Mouse (Mus musculus) left cerebral cortex, adult 8-10 months (tissue): ENCODE results near the gene Il3. TPM values are rescaled to one million over a fixed set of nuclear protein-coding genes. Genes with fewer than 3 reads are reported as not detected.
"Not testable (repeated sequence)": the region's sequence is repeated elsewhere in the genome, so short reads cannot be mapped to it uniquely, and the experiment has no call there.

Experiments used
- DNase-seq, 2 experiments: peaks; one replicate each; pipeline ENCODE4 v3.0.0; 2022; ENCODE audit warnings: low spot score in 2 of 2
- total RNA-seq, 4 experiments: library from RNA; stranded (reverse); gene quantifications; 2 replicates each; pipeline ENCODE4 v1.2.4; 2022

Il3 gene
- not detected for total RNA-seq

GRCm38 (mm10) chr11:54267177-54267576 lies at the start of gene Il3:
Il3 (minus strand) TSS chr11:54267277.
- no peak for DNase-seq

GRCm38 (mm10) chr11:54315336-54315735 lies 48.3 kb upstream of the Il3 start:
- peak in 1 of 2 experiments; percentile 3 for DNase-seq

DNA sequence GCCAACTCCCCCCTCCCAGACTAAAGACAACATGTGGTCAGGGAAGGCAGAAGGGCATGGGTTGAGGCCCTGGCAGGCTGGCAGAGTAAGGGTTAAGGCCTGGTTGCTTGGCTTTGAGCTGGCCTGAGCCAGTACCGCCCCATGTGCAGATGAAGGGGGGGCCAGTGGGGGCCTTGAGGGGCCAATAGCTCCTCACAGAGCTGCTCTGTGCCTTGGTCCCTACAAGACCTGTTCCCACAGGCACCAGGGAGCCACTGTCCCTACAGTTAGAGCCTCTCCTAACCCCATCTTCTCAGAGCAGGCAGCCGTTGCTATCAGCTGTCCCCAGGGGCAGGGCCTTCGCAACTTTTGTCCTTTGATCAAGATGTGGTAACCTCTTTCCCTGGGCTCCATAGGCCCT lies 47.7 kb upstream of the Il3 start:
- peak in 1 of 2 experiments; percentile 35 for DNase-seq

DNA sequence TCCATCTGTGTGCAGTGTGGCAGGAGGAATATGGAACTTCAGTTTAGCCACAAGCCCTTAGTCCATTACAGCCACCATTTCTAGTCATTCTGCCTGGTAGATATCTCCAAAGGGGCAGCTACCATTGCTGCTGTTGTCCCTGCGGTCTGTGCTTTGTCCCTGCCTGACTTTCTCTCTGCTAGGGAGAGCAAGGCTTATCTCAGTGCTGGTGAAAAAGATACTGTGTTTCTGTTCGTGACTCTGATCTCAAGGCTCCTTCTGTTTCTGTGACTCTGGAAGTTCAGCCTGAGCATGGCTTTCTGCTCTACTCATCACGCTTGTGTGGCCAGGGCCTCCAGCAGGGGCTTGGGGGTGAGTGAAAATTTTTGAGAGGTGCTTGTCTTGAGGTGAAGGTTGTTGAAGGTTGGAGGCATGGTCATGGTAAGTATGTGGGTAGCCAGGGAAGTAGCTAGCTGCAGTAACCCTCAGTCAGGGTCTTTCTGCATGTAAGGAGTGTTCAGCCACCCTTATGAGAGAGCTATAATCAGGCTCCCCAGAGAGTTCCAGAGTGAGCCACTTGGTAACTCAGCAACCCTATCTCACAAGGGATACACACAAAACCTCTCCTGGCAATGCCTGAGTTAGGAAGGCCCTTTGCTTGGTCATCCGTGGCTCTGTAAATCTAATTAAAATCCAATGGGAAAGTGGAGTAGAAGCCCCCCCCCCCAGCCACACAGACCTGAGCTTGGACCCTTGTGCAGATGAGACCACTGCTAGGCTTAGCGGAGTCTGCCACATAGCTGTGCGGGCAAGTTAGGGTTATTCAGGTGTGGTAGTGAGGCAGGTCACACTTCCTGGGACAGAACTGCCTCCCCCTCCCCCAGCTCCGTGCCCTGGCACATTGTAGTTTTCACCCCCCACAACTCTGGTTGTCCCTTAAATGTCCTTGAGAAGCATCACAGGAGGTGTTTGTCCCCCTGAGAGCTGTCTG lies 46.6 kb upstream of the Il3 start:
- peak in 1 of 2 experiments; percentile 3 for DNase-seq

DNA sequence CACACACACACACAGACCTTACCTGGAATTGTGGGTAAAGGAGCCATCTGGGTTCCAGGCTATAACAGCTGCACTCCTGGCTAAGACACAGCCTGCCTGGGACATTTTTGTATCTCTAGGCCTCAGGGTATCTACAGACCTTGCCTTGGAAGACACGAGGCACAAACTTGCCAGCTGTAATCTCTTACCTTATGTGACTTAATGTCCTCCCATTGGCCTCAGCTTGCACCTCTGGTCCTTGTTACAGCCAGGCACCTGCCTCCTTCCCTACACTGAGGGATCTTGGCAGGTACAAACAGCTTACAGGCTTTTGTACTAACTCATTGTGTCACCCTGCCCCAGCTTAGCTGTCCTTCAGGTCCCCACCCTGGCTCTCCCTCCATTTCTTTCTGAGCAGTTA lies 45.5 kb upstream of the Il3 start:
- no peak for DNase-seq

DNA sequence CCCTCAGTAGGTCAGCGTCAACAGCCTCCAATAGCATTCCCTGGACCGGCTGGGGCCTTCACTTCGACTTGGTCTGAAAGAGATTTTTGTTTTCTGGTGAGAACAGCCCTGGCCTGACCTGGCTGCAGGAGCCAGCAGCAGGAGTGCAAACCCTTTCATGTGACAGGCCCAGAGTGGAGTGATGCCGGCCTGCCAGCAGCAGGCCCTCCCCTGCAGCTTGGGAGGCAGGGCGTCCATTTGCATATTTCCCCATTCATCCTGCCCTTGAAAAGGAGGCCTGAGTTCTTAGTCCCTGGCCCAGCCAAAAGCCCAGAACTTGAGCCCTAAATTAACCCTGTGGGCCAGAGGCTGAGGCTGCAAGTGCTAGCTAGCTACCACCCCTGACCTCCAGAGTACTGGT lies 44.9 kb upstream of the Il3 start:
- DNase-seq: peak in 1 of 2 experiments; percentile 71

GRCm38 (mm10) chr11:54310588-54310987 lies 43.5 kb upstream of the Il3 start:
- DNase-seq: no peak

- no peak for DNase-seq
These were observed 40.2 kb upstream of the Il3 start for GRCm38 (mm10) chr11:54307139-54307816.

DNA sequence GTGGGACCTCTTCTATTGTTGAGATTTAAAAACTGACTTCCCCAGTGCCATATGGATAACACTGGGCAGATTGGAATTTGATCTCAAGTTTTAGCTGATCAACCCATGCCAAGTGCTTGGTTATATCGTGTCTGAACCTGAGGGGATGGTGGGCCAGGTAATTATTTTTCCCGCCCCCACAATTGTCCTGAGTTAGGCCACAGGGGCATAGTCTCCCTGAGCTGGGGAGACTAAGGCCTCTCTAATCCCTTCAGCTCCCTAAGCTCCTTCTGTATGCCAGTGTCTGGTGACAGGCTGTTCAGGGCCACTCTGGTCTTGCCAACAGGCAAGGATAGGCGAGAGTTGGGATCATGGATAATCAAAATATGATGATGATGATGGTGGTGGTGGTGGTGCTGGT lies 38.3 kb upstream of the Il3 start:
- no peak for DNase-seq

DNA sequence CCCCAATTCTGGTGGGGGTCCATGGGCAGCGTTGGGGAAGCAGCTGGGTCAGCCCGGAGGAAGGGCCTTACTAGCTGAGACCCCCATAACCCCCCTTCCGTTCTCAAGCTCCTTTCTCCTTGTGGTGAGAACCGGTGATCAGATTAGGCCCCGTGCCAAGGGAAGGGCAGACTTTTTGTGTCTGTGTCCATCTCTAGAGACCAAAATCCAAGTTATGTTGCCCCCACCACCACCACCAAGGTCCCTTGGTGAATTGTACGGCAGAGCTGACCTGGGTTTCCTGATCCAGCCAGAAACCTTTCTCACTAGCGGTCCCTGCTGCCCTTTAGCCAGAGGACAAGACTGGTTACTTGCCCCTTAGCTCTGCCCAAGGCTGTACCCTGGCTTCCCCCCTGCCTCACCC lies 37.4 kb upstream of the Il3 start:
- no peak for DNase-seq

GRCm38 (mm10) chr11:54303728-54304470 lies 36.8 kb upstream of the Il3 start, which contains the start of gene Acsl6:
Acsl6 (plus strand) TSS chr11:54303798.
- DNase-seq: no peak

DNA sequence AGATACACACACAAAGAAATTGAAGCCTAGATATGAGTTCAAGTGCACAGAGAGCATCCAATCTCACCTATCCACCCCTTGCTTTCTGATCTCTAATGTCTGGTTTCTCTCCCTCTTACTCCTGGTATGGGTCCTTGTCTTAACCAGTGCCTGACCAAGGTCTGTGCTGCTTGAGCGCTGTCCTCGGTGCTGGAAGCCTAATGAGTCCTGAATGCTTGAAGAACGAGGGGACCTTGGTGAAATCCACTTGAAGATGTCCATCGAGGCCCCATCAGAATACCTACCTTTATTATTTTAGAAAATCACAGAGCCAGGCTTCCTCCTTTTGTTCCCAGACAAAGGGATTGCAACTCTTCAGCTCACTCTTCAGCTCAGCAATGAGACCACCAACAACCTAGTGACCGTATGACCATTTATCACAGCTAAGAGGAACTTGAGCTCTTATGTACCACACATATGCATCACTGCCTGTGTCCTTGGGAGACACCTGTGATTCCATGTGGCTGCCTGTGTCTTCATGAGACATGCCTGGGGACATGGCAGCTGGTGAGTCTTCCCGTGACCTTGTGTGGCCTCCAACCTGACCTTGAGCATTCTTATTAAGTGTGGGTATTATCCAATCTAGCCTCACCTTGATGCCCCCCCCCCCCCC lies 36.1 kb upstream of the Il3 start:
- no peak for DNase-seq

DNA sequence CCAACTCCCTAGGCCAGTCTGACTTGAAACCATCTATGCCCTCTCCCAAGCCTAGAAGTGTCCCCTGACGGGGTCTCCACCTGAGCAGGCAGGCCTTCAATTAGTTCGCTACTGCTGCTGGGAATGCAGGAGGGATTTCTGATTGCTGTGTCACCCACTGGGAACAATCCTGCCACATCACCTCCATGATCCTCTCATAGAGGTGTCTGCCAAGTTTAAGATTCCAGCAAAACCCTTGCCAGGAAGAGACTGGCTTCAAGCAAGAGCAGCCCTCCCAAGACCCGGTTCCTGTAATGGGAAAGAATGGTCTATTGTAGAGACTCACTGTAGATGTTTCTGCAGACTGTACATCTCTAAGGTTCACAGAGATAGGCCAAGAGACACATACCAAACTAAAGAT lies 35.5 kb upstream of the Il3 start:
- DNase-seq: no peak

DNA sequence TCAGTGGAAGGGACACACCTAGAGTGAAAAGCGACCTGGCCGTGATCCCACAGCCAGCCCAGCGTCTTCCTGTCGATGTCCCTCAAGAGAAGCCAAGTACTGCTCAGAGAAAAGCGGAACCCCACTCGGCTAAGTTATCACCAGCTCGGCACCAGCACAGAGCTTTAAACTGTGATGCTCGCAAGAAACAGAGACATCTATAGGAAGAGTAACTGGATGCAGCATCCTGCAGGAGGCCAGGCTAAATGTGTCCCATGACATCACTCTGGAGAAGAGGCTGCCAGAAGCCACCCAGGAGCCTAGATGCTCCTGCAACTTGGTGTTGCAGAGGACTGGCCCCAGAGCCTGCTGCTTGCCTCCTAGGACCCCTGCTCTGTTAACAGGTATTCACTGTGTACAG lies 34.9 kb upstream of the Il3 start:
- peak in 1 of 2 experiments; percentile 65 for DNase-seq

- DNase-seq: no peak
These were observed 31.7 kb upstream of the Il3 start for GRCm38 (mm10) chr11:54298777-54299176.

DNA sequence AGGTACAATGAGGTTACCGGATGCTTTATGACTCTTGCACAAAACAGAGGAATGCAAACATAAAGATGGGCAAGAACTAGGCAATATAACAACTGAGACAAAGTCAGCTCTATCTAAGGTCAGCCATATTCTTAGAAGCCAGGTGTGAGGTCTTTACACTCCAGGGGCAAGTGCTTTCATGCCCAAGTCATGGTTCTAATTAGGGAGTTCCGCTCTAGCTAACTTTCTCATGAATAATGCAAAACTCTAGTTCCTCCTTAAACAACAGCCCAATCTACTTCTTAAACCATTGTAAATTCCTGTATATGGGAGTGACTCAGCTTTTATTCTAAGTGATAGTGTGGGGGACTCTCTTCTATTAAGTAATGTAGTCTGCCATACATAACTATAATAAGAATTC lies 30.4 kb upstream of the Il3 start:
- not testable (repeated sequence) for DNase-seq

GRCm38 (mm10) chr11:54296734-54297133 lies 29.7 kb upstream of the Il3 start:
- no peak for DNase-seq

GRCm38 (mm10) chr11:54295971-54296370 lies 28.9 kb upstream of the Il3 start:
- DNase-seq: no peak

- no peak for DNase-seq
These were observed 27.1 kb upstream of the Il3 start for GRCm38 (mm10) chr11:54293980-54294807.

GRCm38 (mm10) chr11:54292163-54292562 lies 25.1 kb upstream of the Il3 start:
- no peak for DNase-seq
